35 mouse cellular contexts compared by ENCODE assay signal in the genomic region with DNA sequence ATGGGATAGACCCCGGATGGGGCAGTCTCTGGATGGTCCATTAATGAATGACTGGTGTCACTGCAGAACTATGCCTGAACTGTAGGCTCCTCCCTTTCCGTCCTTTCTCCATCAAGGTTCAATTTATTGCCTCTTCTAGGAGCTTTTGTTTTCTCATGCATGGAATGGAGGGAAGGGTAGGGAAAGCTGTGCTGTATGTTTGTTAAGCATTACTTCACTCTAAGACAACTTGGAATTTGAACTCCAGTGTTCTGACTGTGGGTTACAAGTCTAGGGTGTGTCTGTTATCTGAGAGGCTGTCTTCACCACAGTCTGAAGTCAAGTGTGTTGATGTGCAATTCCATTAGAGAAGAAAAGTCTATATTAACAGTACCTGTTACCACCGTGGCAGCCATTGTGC. TPM values are rescaled to one million over a fixed set of nuclear protein-coding genes. Genes with fewer than 3 reads are reported as not detected.
DNase-seq lines count a peak whose midpoint lies in the region; ATAC-seq and TF ChIP-seq lines count a peak whose summit lies in the region.
"Had no signal": no experiment of that assay in that cellular context is flagged by ENCODE, and none has a peak within 500 bp of the region (broad histone marks: within the 10 kb centered on the region; RNA-seq: fewer than 3 reads in every experiment).

No protein-coding gene starts in this region.

- no peak for TF ChIP-seq CTCF in forebrain, postnatal 0 days (IDR thresholded peaks at IDR 0.05; ENCODE audit: low read depth)

- H3K4me1 ChIP-seq in kidney, embryonic 15.5 days = peaks cover 11% of the 10 kb centered on the region
- H3K4me1 ChIP-seq in intestine, embryonic 16.5 days (ENCODE audit: control insufficient read depth, insufficient read depth, low read length) = peaks cover 18% of the 10 kb centered on the region
- no peaks in the 10 kb centered on the region for H3K4me1 ChIP-seq in stomach, embryonic 14.5 days (ENCODE audit: control insufficient read depth, insufficient read depth, low read length)
- H3K4me1 ChIP-seq in forebrain, postnatal 0 days (ENCODE audit: insufficient read depth) = no peaks in the 10 kb centered on the region
- H3K4me1 ChIP-seq: embryonic facial prominence, embryonic 13.5 days; forebrain, embryonic 10.5 days; forebrain, embryonic 15.5 days; midbrain, embryonic 13.5 days; neural tube, embryonic 15.5 days had no signal

- H3K27me3 ChIP-seq in kidney, embryonic 15.5 days = no peaks in the 10 kb centered on the region
- no peaks in the 10 kb centered on the region for H3K27me3 ChIP-seq in intestine, embryonic 16.5 days (replicated peaks; ENCODE audit: control insufficient read depth, insufficient read depth, low read length)
- no peaks in the 10 kb centered on the region for H3K27me3 ChIP-seq in stomach, embryonic 14.5 days (ENCODE audit: control insufficient read depth, insufficient read depth, low read length)
- no peaks in the 10 kb centered on the region for H3K27me3 ChIP-seq in forebrain, postnatal 0 days (ENCODE audit: insufficient read depth, low read length)
- H3K27me3 ChIP-seq: embryonic facial prominence, embryonic 13.5 days; forebrain, embryonic 15.5 days; limb, embryonic 13.5 days; liver, embryonic 12.5 days; midbrain, embryonic 13.5 days; neural tube, embryonic 15.5 days had no signal

- peak; percentile 62 for ATAC-seq in kidney, embryonic 15.5 days (replicated peaks; ENCODE audit: low FRiP score)
- ATAC-seq in intestine, embryonic 16.5 days = peak; percentile 94
- peak; percentile 89 for ATAC-seq in stomach, embryonic 14.5 days (ENCODE audit: insufficient number of reproducible peaks, insufficient read depth, low FRiP score, low read depth)
- no peak for ATAC-seq in forebrain, postnatal 0 days
- ATAC-seq: forebrain, embryonic 15.5 days; hindbrain, postnatal 0 days; liver, embryonic 12.5 days; liver, postnatal 0 days; midbrain, embryonic 13.5 days had no signal

- no peak overlapping the region for H3K4me2 ChIP-seq in kidney, embryonic 15.5 days
- H3K4me2 ChIP-seq in intestine, embryonic 16.5 days (ENCODE audit: low read depth, low read length) = no peak overlapping the region
- H3K4me2 ChIP-seq in stomach, embryonic 14.5 days (replicated peaks; ENCODE audit: low read depth, low read length) = no peak overlapping the region
- no peak overlapping the region for H3K4me2 ChIP-seq in forebrain, postnatal 0 days (ENCODE audit: low read depth)
- H3K4me2 ChIP-seq: embryonic facial prominence, embryonic 13.5 days; forebrain, embryonic 15.5 days; limb, embryonic 13.5 days; liver, embryonic 12.5 days; midbrain, embryonic 13.5 days; neural tube, embryonic 15.5 days had no signal

- no peak overlapping the region for H3K27ac ChIP-seq in kidney, embryonic 15.5 days
- H3K27ac ChIP-seq in intestine, embryonic 16.5 days (ENCODE audit: low read length) = peak overlapping the region; percentile 84
- H3K27ac ChIP-seq in stomach, embryonic 14.5 days (ENCODE audit: low read length) = no peak overlapping the region
- no peak overlapping the region for H3K27ac ChIP-seq in forebrain, postnatal 0 days (ENCODE audit: low read depth, low read length)
- H3K27ac ChIP-seq: embryonic facial prominence, embryonic 13.5 days; forebrain, embryonic 10.5 days; forebrain, embryonic 15.5 days; hindbrain, postnatal 0 days; left cerebral cortex, adult 2 months; limb, embryonic 13.5 days; liver, embryonic 12.5 days; midbrain, embryonic 13.5 days; neural tube, embryonic 15.5 days had no signal

- no peaks in the 10 kb centered on the region for H3K9me3 ChIP-seq in kidney, embryonic 15.5 days (replicated peaks)
- no peaks in the 10 kb centered on the region for H3K9me3 ChIP-seq in intestine, embryonic 16.5 days (ENCODE audit: control insufficient read depth, low read length)
- no peaks in the 10 kb centered on the region for H3K9me3 ChIP-seq in stomach, embryonic 14.5 days (ENCODE audit: control insufficient read depth, low read depth, low read length)
- H3K9me3 ChIP-seq in forebrain, postnatal 0 days (ENCODE audit: low read length) = no peaks in the 10 kb centered on the region
- H3K9me3 ChIP-seq: embryonic facial prominence, embryonic 13.5 days; forebrain, embryonic 10.5 days; forebrain, embryonic 15.5 days; limb, embryonic 13.5 days; liver, embryonic 12.5 days; midbrain, embryonic 13.5 days; neural tube, embryonic 15.5 days had no signal

- no peak for DNase-seq in kidney, adult 8-10 months
- no peak for DNase-seq in forebrain, postnatal 0 days
- no peak for DNase-seq in MN1 (ENCODE audit: low spot score)
- no peak for DNase-seq in cerebellum, adult 9-10 months
- DNase-seq: adrenal gland, postnatal 25 days; cerebellum, adult 11-12 months; cerebellum, postnatal 10 days; kidney, adult 18-20 months; kidney, postnatal 10 days; liver, postnatal 0 days; lung, postnatal 36 days; retina, postnatal 1 day; right cerebral cortex, postnatal 14 days had no signal

- 60% methylated on average over 3 of the region's 3 CpGs for WGBS in kidney, embryonic 15.5 days
- 61% methylated on average over 3 of the region's 3 CpGs for WGBS in intestine, embryonic 16.5 days
- WGBS in stomach, embryonic 14.5 days = 65% methylated on average over 3 of the region's 3 CpGs
- 89% methylated on average over 3 of the region's 3 CpGs for WGBS in forebrain, postnatal 0 days

- H3K4me3 ChIP-seq in kidney, embryonic 15.5 days (replicated peaks) = no peak overlapping the region
- H3K4me3 ChIP-seq in intestine, embryonic 16.5 days (ENCODE audit: low read length) = no peak overlapping the region
- H3K4me3 ChIP-seq in stomach, embryonic 14.5 days (ENCODE audit: low read depth, low read length) = no peak overlapping the region
- H3K4me3 ChIP-seq in forebrain, postnatal 0 days (ENCODE audit: low read depth, low read length) = no peak overlapping the region
- H3K4me3 ChIP-seq: embryonic facial prominence, embryonic 13.5 days; forebrain, embryonic 10.5 days; forebrain, embryonic 15.5 days; left cerebral cortex, adult 2 months; limb, embryonic 13.5 days; liver, embryonic 12.5 days; midbrain, embryonic 13.5 days; neural tube, embryonic 15.5 days had no signal

- H3K36me3 ChIP-seq in kidney, embryonic 15.5 days = no peaks in the 10 kb centered on the region
- no peaks in the 10 kb centered on the region for H3K36me3 ChIP-seq in intestine, embryonic 16.5 days (ENCODE audit: control insufficient read depth, insufficient read depth, low read length)
- no peaks in the 10 kb centered on the region for H3K36me3 ChIP-seq in stomach, embryonic 14.5 days (ENCODE audit: control insufficient read depth, insufficient read depth, low read length)
- H3K36me3 ChIP-seq in forebrain, postnatal 0 days (ENCODE audit: insufficient read depth) = no peaks in the 10 kb centered on the region
- H3K36me3 ChIP-seq: embryonic facial prominence, embryonic 13.5 days; forebrain, embryonic 10.5 days; forebrain, embryonic 15.5 days; limb, embryonic 13.5 days; liver, embryonic 12.5 days; midbrain, embryonic 13.5 days; neural tube, embryonic 15.5 days had no signal

- no peak overlapping the region for H3K9ac ChIP-seq in kidney, embryonic 15.5 days
- no peak overlapping the region for H3K9ac ChIP-seq in intestine, embryonic 16.5 days (ENCODE audit: low read depth, low read length)
- H3K9ac ChIP-seq in stomach, embryonic 14.5 days (replicated peaks; ENCODE audit: low read depth, low read length) = no peak overlapping the region
- H3K9ac ChIP-seq in forebrain, postnatal 0 days = no peak overlapping the region
- H3K9ac ChIP-seq: embryonic facial prominence, embryonic 13.5 days; forebrain, embryonic 15.5 days; limb, embryonic 13.5 days; liver, embryonic 12.5 days; liver, postnatal 0 days; midbrain, embryonic 13.5 days; neural tube, embryonic 15.5 days had no signal

RNA-seq across cellular contexts. Expression of a gene that starts 17.0 kb away (rescaled TPM):
- 4.3 and 5.0 TPM in 2 replicates for polyA plus RNA-seq in kidney, embryonic 15.5 days (2015; fragmentation: Nextera tagmentation; extraction: Ambion mirVana)
- 22.9 and 24.3 TPM in 2 replicates for polyA plus RNA-seq in intestine, embryonic 16.5 days (2015; fragmentation: Nextera tagmentation; extraction: Ambion mirVana)
- 7.4 and 10.8 TPM in 2 replicates for polyA plus RNA-seq in stomach, embryonic 14.5 days (2014; fragmentation: Nextera tagmentation; extraction: Ambion mirVana)
- total RNA-seq in forebrain, postnatal 0 days (2014; rRNA removed) = 22.8 and 23.6 TPM in 2 replicates
- 11.0 and 17.7 TPM in 2 replicates for polyA plus RNA-seq in forebrain, postnatal 0 days (2015; fragmentation: Nextera tagmentation; extraction: Ambion mirVana)
- total RNA-seq: MEL had no signal

RNA-seq across cellular contexts. Expression of a gene that starts 43.2 kb away (rescaled TPM):
- polyA plus RNA-seq in kidney, embryonic 15.5 days (2015; fragmentation: Nextera tagmentation; extraction: Ambion mirVana) = 0.08 and 0.09 TPM in 2 replicates
- polyA plus RNA-seq in intestine, embryonic 16.5 days (2015; fragmentation: Nextera tagmentation; extraction: Ambion mirVana) = 2.6 TPM in 2 replicates
- 3.5 and 3.9 TPM in 2 replicates for polyA plus RNA-seq in stomach, embryonic 14.5 days (2014; fragmentation: Nextera tagmentation; extraction: Ambion mirVana)
- total RNA-seq in forebrain, postnatal 0 days (2014; rRNA removed) = not detected in 2 replicates
- polyA plus RNA-seq in forebrain, postnatal 0 days (2015; fragmentation: Nextera tagmentation; extraction: Ambion mirVana) = not detected in 2 replicates
- total RNA-seq: adrenal gland, adult 18-20 months; adrenal gland, postnatal 25 days; gastrocnemius, adult 8-10 months; gastrocnemius, postnatal 4 days; heart, postnatal 25 days; hindbrain, postnatal 0 days; layer of hippocampus, adult 18-20 months; layer of hippocampus, postnatal 14 days; left cerebral cortex, adult 2 months; MEL had no signal
- polyA plus RNA-seq: forebrain, embryonic 15.5 days; heart, embryonic 14.5 days; hindbrain, embryonic 11.5 days; hindbrain, postnatal 0 days; liver, embryonic 12.5 days; midbrain, embryonic 13.5 days; neural tube, embryonic 15.5 days had no signal

RNA-seq across cellular contexts. Expression of a gene that starts 46.4 kb away (rescaled TPM):
- 212 and 464 TPM in 2 replicates for polyA plus RNA-seq in kidney, embryonic 15.5 days (2015; fragmentation: Nextera tagmentation; extraction: Ambion mirVana)
- 1,466 and 1,574 TPM in 2 replicates for polyA plus RNA-seq in intestine, embryonic 16.5 days (2015; fragmentation: Nextera tagmentation; extraction: Ambion mirVana)
- 2,393 and 2,414 TPM in 2 replicates for polyA plus RNA-seq in stomach, embryonic 14.5 days (2014; fragmentation: Nextera tagmentation; extraction: Ambion mirVana)
- 3.8 and 11.1 TPM in 2 replicates for total RNA-seq in forebrain, postnatal 0 days (2014; rRNA removed)
- 6.0 and 8.5 TPM in 2 replicates for polyA plus RNA-seq in forebrain, postnatal 0 days (2015; fragmentation: Nextera tagmentation; extraction: Ambion mirVana)
- total RNA-seq: common myeloid progenitor, adult 5-6 weeks; MEL had no signal

Comparison
In these comparisons a context has a peak if more than half of its experiments do, and no peak if none do; other contexts are left out.
1. RNA of a gene that starts 46.4 kb away (polyA plus RNA-seq): 2,393 to 2,414 TPM in stomach, embryonic 14.5 days, 1,466 to 1,574 TPM in intestine, embryonic 16.5 days and 212 to 464 TPM in kidney, embryonic 15.5 days; 6.0 to 8.5 TPM in forebrain, postnatal 0 days; every median in the first group is over 10 times any median in the second.